Mouse (Mus musculus): ENCODE results near the gene Pcna. TPM values are rescaled to one million over a fixed set of nuclear protein-coding genes. Genes with fewer than 3 reads are reported as not detected.
A peak's percentile ranks its signal among the peaks of the same experiment; 100 is the strongest.
"Not testable (repeated sequence)": the region's sequence is repeated elsewhere in the genome, so short reads cannot be mapped to it uniquely, and the experiment has no call there.

The Pcna gene
- polyA plus RNA-seq, 1 experiment from 2014 or later, result 74.7 TPM

GRCm38 (mm10) chr2:132240457-132240856, 12.7 kb downstream of the Pcna start:
- peak; percentile 28; the same call in 1 of the 2 replicates for ATAC-seq
- DNase-seq (ENCODE audit: low spot score), result peak; percentile 65

GRCm38 (mm10) chr2:132239434-132239833, 13.7 kb downstream of the Pcna start:
- DNase-seq (ENCODE audit: low spot score), result peak; percentile 17
- H3K27ac ChIP-seq (ENCODE audit: low read length); H3K4me3 ChIP-seq (ENCODE audit: low read depth, low read length); H3K4me1 ChIP-seq (ENCODE audit: insufficient read depth, low read depth, low read length); H3K27me3 ChIP-seq (replicated peaks; ENCODE audit: insufficient read depth, low read length); H3K4me2 ChIP-seq (replicated peaks; ENCODE audit: low read depth, low read length); H3K36me3 ChIP-seq (ENCODE audit: insufficient read depth, low read length); H3K9me3 ChIP-seq (ENCODE audit: low read length); H3K9ac ChIP-seq (replicated peaks; ENCODE audit: low read depth): not testable (repeated sequence)
- ATAC-seq, result 0 out of 2 replicates have a peak, but pooled peaks have one; percentile 26
- 64% methylated on average over 3 of the region's 3 CpGs for WGBS

More at GRCm38 (mm10) chr2:132240457-132240856, 12.7 kb downstream of the Pcna start:
- H3K4me1 ChIP-seq (ENCODE audit: insufficient read depth, low read depth, low read length); H3K27ac ChIP-seq (ENCODE audit: low read length); H3K27me3 ChIP-seq (replicated peaks; ENCODE audit: insufficient read depth, low read length); H3K9me3 ChIP-seq (ENCODE audit: low read length); H3K36me3 ChIP-seq (ENCODE audit: insufficient read depth, low read length); H3K4me3 ChIP-seq (ENCODE audit: low read depth, low read length); H3K4me2 ChIP-seq (replicated peaks; ENCODE audit: low read depth, low read length); H3K9ac ChIP-seq (replicated peaks; ENCODE audit: low read depth): not testable (repeated sequence)
- WGBS, result 23% methylated on average over 7 of the region's 10 CpGs
- peak; percentile 71 for TF ChIP-seq CTCF (IDR thresholded peaks at IDR 0.05)

- no peak overlapping the region for H3K4me3 ChIP-seq (ENCODE audit: low read depth, low read length)
- DNase-seq (ENCODE audit: low spot score), result no peak
- no peak overlapping the region for H3K4me2 ChIP-seq (replicated peaks; ENCODE audit: low read depth, low read length)
- TF ChIP-seq EP300 (IDR thresholded peaks at IDR 0.05) (no peak), CTCF (IDR thresholded peaks at IDR 0.05) (no peak)
- ATAC-seq, result no peak
- WGBS, result 67% methylated on average over 7 of the region's 7 CpGs
- no peaks in the 10 kb centered on the region for H3K27me3 ChIP-seq (replicated peaks; ENCODE audit: insufficient read depth, low read length)
- H3K36me3 ChIP-seq (ENCODE audit: insufficient read depth, low read length), result no peaks in the 10 kb centered on the region
- no peaks in the 10 kb centered on the region for H3K9me3 ChIP-seq (ENCODE audit: low read length)
- no peak overlapping the region for H3K27ac ChIP-seq (ENCODE audit: low read length)
- no peaks in the 10 kb centered on the region for H3K4me1 ChIP-seq (ENCODE audit: insufficient read depth, low read depth, low read length)
- H3K9ac ChIP-seq (replicated peaks; ENCODE audit: low read depth), result no peak overlapping the region
Measured at GRCm38 (mm10) chr2:132235975-132236374, 17.1 kb downstream of the Pcna start.

GRCm38 (mm10) chr2:132235291-132235690, 17.8 kb downstream of the Pcna start:
- ATAC-seq, result no peak
- WGBS, result 55% methylated on average over 2 of the region's 2 CpGs
- Histone ChIP-seq H3K27ac (ENCODE audit: low read length) (no peak overlapping the region), H3K4me2 (replicated peaks; ENCODE audit: low read depth, low read length) (no peak overlapping the region), H3K27me3 (replicated peaks; ENCODE audit: insufficient read depth, low read length) (no peaks in the 10 kb centered on the region), H3K9ac (replicated peaks; ENCODE audit: low read depth) (no peak overlapping the region), H3K4me3 (ENCODE audit: low read depth, low read length) (no peak overlapping the region), H3K36me3 (ENCODE audit: insufficient read depth, low read length) (no peaks in the 10 kb centered on the region), H3K9me3 (ENCODE audit: low read length) (no peaks in the 10 kb centered on the region), H3K4me1 (ENCODE audit: insufficient read depth, low read depth, low read length) (no peaks in the 10 kb centered on the region)
- TF ChIP-seq CTCF (IDR thresholded peaks at IDR 0.05), result no peak
- TF ChIP-seq EP300 (IDR thresholded peaks at IDR 0.05), result no peak
- DNase-seq (ENCODE audit: low spot score), result no peak

- 41% methylated on average over 16 of the region's 16 CpGs for WGBS
- ATAC-seq, result peak; percentile 85
Measured at GRCm38 (mm10) chr2:132233985-132234765, 18.9 kb downstream of the Pcna start.

GRCm38 (mm10) chr2:132232413-132232945, 20.6 kb downstream of the Pcna start:
- no peaks in the 10 kb centered on the region for H3K4me1 ChIP-seq (ENCODE audit: insufficient read depth, low read depth, low read length)
- no peak overlapping the region for H3K9ac ChIP-seq (replicated peaks; ENCODE audit: low read depth)
- H3K27me3 ChIP-seq (replicated peaks; ENCODE audit: insufficient read depth, low read length), result no peaks in the 10 kb centered on the region
- no peak overlapping the region for H3K27ac ChIP-seq (ENCODE audit: low read length)
- H3K4me3 ChIP-seq (ENCODE audit: low read depth, low read length), result no peak overlapping the region
- H3K36me3 ChIP-seq (ENCODE audit: insufficient read depth, low read length), result no peaks in the 10 kb centered on the region
- TF ChIP-seq CTCF (IDR thresholded peaks at IDR 0.05), result no peak
- TF ChIP-seq EP300 (IDR thresholded peaks at IDR 0.05), result no peak
- ATAC-seq, result no peak
- 73% methylated on average over 3 of the region's 3 CpGs for WGBS
- no peak for DNase-seq (ENCODE audit: low spot score)
- no peaks in the 10 kb centered on the region for H3K9me3 ChIP-seq (ENCODE audit: low read length)
- no peak overlapping the region for H3K4me2 ChIP-seq (replicated peaks; ENCODE audit: low read depth, low read length)

More at GRCm38 (mm10) chr2:132233985-132234765, 18.9 kb downstream of the Pcna start:
- H3K9me3 ChIP-seq (ENCODE audit: low read length), result no peaks in the 10 kb centered on the region
- peak overlapping the region; percentile 20; the same call in 1 of the 2 replicates for H3K27ac ChIP-seq (ENCODE audit: low read length)
- H3K27me3 ChIP-seq (replicated peaks; ENCODE audit: insufficient read depth, low read length), result no peaks in the 10 kb centered on the region
- H3K4me3 ChIP-seq (ENCODE audit: low read depth, low read length), result no peak overlapping the region
- peak; percentile 65 for DNase-seq (ENCODE audit: low spot score)
- TF ChIP-seq EP300 (IDR thresholded peaks at IDR 0.05) (0 out of 2 replicates have a peak, but pooled peaks have one; percentile 34), CTCF (IDR thresholded peaks at IDR 0.05) (no peak)
- no peaks in the 10 kb centered on the region for H3K36me3 ChIP-seq (ENCODE audit: insufficient read depth, low read length)
- H3K4me2 ChIP-seq (replicated peaks; ENCODE audit: low read depth, low read length), result no peak overlapping the region
- no peak overlapping the region for H3K9ac ChIP-seq (replicated peaks; ENCODE audit: low read depth)
- no peaks in the 10 kb centered on the region for H3K4me1 ChIP-seq (ENCODE audit: insufficient read depth, low read depth, low read length)
